Mouse (Mus musculus) CH12.LX (cell line): ENCODE measurements around the gene Nlrp3. TPM values are rescaled to one million over a fixed set of nuclear protein-coding genes. Genes with fewer than 3 reads are reported as not detected.
A peak's percentile ranks its signal among the peaks of the same experiment; 100 is the strongest.

Source experiments
- DNase-seq: peaks from one replicate; pipeline ENCODE4 v3.0.0-alpha.2; 2013; ENCODE audit errors: extremely low read depth
- H3K27ac ChIP-seq: 2 replicates; pipeline ENCODE4 v1.5.1; 2012; ENCODE audit warnings: low read depth, mild to moderate bottlenecking, control low read depth, moderate library complexity; ENCODE audit not compliant: insufficient read depth
- H3K27me3 ChIP-seq: replicated peaks from 2 replicates; pipeline ENCODE3; 2012; ENCODE audit warnings: inconsistent platforms
- H3K36me3 ChIP-seq, 2 experiments: replicated peaks in 1 of 2; 2 replicates each; pipeline versions ENCODE3 to v1.6.1; 2012; ENCODE audit warnings: inconsistent platforms in 1 of 2, low read length in 1 of 2, mild to moderate bottlenecking in 1 of 2, mixed read lengths in 1 of 2, moderate library complexity in 1 of 2; ENCODE audit not compliant: control insufficient read depth in 1 of 2, insufficient read depth in 1 of 2
- H3K4me1 ChIP-seq, 2 experiments: 2 replicates each; pipeline ENCODE4 v1.6.1; 2012; ENCODE audit warnings: inconsistent platforms in 1 of 2, moderate library complexity in 1 of 2; ENCODE audit not compliant: insufficient read depth in 2 of 2, control insufficient read depth in 1 of 2
- H3K4me2 ChIP-seq: 2 replicates; pipeline ENCODE4 v1.6.1; 2012; ENCODE audit warnings: low read depth, mild to moderate bottlenecking, control low read depth; ENCODE audit not compliant: poor library complexity, insufficient read depth, severe bottlenecking
- H3K4me3 ChIP-seq, 3 experiments: fragments of 150-350 bp in 1 of 3; sonication (generic) in 1 of 3; replicated peaks in 1 of 3; 2 replicates each; pipeline versions ENCODE3 to v1.5.1; 2011 to 2012; ENCODE audit warnings: low read depth in 2 of 3, low read length in 2 of 3, mild to moderate bottlenecking in 2 of 3, moderate library complexity in 2 of 3, control low read depth in 1 of 3, improper control_type of control experiment in 1 of 3, inconsistent platforms in 1 of 3, mixed read lengths in 1 of 3; ENCODE audit not compliant: poor library complexity in 1 of 3
- H3K79me2 ChIP-seq: replicated peaks from 2 replicates; pipeline ENCODE4 v1.6.1; 2012; ENCODE audit warnings: mild to moderate bottlenecking, moderate library complexity; ENCODE audit not compliant: control insufficient read depth, poor library complexity, insufficient read depth, severe bottlenecking; ENCODE audit errors: extremely low read depth
- H3K9ac ChIP-seq: 2 replicates; pipeline ENCODE4 v1.6.1; 2012; ENCODE audit warnings: low read depth, mild to moderate bottlenecking, control low read depth, moderate library complexity; ENCODE audit not compliant: insufficient read depth
- H3K9me3 ChIP-seq: replicated peaks from 2 replicates; pipeline ENCODE3; 2012; ENCODE audit warnings: low read length, inconsistent platforms, mixed read lengths
- BHLHE40 ChIP-seq: IDR thresholded peaks from 2 replicates; pipeline ENCODE4 v1.6.1; 2011; ENCODE audit warnings: mild to moderate bottlenecking, low read depth, low read length, improper control_type of control experiment
- CHD2 ChIP-seq: IDR thresholded peaks from 2 replicates; pipeline ENCODE4 v1.6.1; 2011; ENCODE audit warnings: low read length, improper control_type of control experiment
- CTCF ChIP-seq, 2 experiments: IDR thresholded peaks in 1 of 2; conservative IDR thresholded peaks in 1 of 2; 2 replicates each; pipeline ENCODE4 v1.5.1; 2011 to 2012; ENCODE audit warnings: low read depth in 2 of 2, low read length in 2 of 2, improper control_type of control experiment in 1 of 2, inconsistent platforms in 1 of 2, mild to moderate bottlenecking in 1 of 2, moderate library complexity in 1 of 2
- ETS1 ChIP-seq: conservative IDR thresholded peaks from 2 replicates; pipeline ENCODE4 v1.6.1; 2012; ENCODE audit warnings: low read depth, mild to moderate bottlenecking, inconsistent platforms, low read length, improper control_type of control experiment, moderate library complexity
- GABPA ChIP-seq: IDR thresholded peaks from 2 replicates; pipeline ENCODE4 v1.6.1; 2012; ENCODE audit warnings: low read depth, low read length, improper control_type of control experiment, inconsistent platforms; ENCODE audit not compliant: insufficient replicate concordance
- HCFC1 ChIP-seq: IDR thresholded peaks from 2 replicates; pipeline ENCODE4 v1.6.1; 2012; ENCODE audit warnings: low read depth, mild to moderate bottlenecking, inconsistent platforms, low read length, improper control_type of control experiment
- IRF4 ChIP-seq: IDR thresholded peaks from 2 replicates; pipeline ENCODE4 v1.6.1; 2014; ENCODE audit warnings: low read depth, mild to moderate bottlenecking, inconsistent platforms, low read length, improper control_type of control experiment
- KAT2A ChIP-seq: IDR thresholded peaks from 2 replicates; pipeline ENCODE4 v1.6.1; 2012; ENCODE audit warnings: low read length, improper control_type of control experiment, inconsistent platforms; ENCODE audit not compliant: insufficient replicate concordance
- MXI1 ChIP-seq: IDR thresholded peaks from 2 replicates; pipeline ENCODE4 v1.6.1; 2011; ENCODE audit warnings: mild to moderate bottlenecking, low read depth, low read length, improper control_type of control experiment
- MYC ChIP-seq: IDR thresholded peaks from 2 replicates; pipeline ENCODE4 v1.6.1; 2011; ENCODE audit warnings: low read depth, mild to moderate bottlenecking, improper control_type of control experiment, low read length
- NELFE ChIP-seq: IDR thresholded peaks from 2 replicates; pipeline ENCODE4 v1.6.1; 2011; ENCODE audit warnings: low read depth, low read length, improper control_type of control experiment
- NRF1 ChIP-seq: IDR thresholded peaks from 2 replicates; pipeline ENCODE4 v1.6.1; 2014; ENCODE audit warnings: low read depth, mild to moderate bottlenecking, inconsistent platforms, low read length, improper control_type of control experiment, moderate library complexity
- PAX5 ChIP-seq: IDR thresholded peaks from 2 replicates; pipeline ENCODE4 v1.6.1; 2012; ENCODE audit warnings: low read length, inconsistent platforms, mixed read lengths
- SIN3A ChIP-seq: IDR thresholded peaks from 2 replicates; pipeline ENCODE4 v1.6.1; 2012; ENCODE audit warnings: low read length, improper control_type of control experiment, inconsistent platforms
- SMC3 ChIP-seq: IDR thresholded peaks from 2 replicates; pipeline ENCODE4 v1.6.1; 2011; ENCODE audit warnings: low read depth, low read length, improper control_type of control experiment
- TCF12 ChIP-seq: IDR thresholded peaks from 2 replicates; pipeline ENCODE4 v1.6.1; 2014; ENCODE audit warnings: low read depth, mild to moderate bottlenecking, inconsistent platforms, low read length, improper control_type of control experiment
- UBTF ChIP-seq: IDR thresholded peaks from 2 replicates; pipeline ENCODE4 v1.6.1; 2012; ENCODE audit warnings: low read depth, mild to moderate bottlenecking, inconsistent platforms, low read length, improper control_type of control experiment, moderate library complexity
- USF2 ChIP-seq: conservative IDR thresholded peaks from 2 replicates; pipeline ENCODE4 v1.6.1; 2011; ENCODE audit warnings: low read depth, low read length, improper control_type of control experiment
- ZKSCAN1 ChIP-seq: IDR thresholded peaks from 2 replicates; pipeline ENCODE4 v1.6.1; 2012; ENCODE audit warnings: low read depth, inconsistent platforms, low read length, improper control_type of control experiment, borderline replicate concordance
- ZNF384 ChIP-seq: IDR thresholded peaks from 2 replicates; pipeline ENCODE4 v1.6.1; 2012; ENCODE audit warnings: low read depth, low read length, improper control_type of control experiment, inconsistent platforms
- dilution Hi-C: fragments of 300-500 bp; cut with MboI; formaldehyde crosslinking; loops from 2 replicates; pipeline ENCODE4 v1.14.3; 2020; ENCODE audit warnings: low sequenced_read_pairs; ENCODE audit not compliant: extremely low pct_unique_long_range_greater_than_20kb, extremely low pct_ligation_motif_present
- in situ Hi-C: fragments of 300-500 bp; cut with MboI; formaldehyde crosslinking; loops from 3 replicates; pipeline ENCODE4 v1.14.3; 2019; ENCODE audit warnings: low sequenced_read_pairs, low pct_ligation_motif_present, low pct_unique_long_range_greater_than_20kb, mixed read lengths
- polyA plus RNA-seq: library from polyadenylated mRNA; unstranded; fragments of >175 nt; gene quantifications from 2 replicates; pipeline ENCODE4 v1.2.1, GENCODE M21; 2012; ENCODE audit warnings: low read depth; ENCODE audit not compliant: insufficient read length
- total RNA-seq, 2 experiments: library from RNA; depleted of rRNA; stranded (reverse); fragments of 300-350 nt in 1 of 2; fragments of >200 nt in 1 of 2; gene quantifications; 2 replicates each; pipeline ENCODE4 v1.2.3; 2012 to 2014

Gene Nlrp3
- total and polyA plus RNA-seq, 3 experiments: 0.04 TPM; not detected in 2

DNA sequence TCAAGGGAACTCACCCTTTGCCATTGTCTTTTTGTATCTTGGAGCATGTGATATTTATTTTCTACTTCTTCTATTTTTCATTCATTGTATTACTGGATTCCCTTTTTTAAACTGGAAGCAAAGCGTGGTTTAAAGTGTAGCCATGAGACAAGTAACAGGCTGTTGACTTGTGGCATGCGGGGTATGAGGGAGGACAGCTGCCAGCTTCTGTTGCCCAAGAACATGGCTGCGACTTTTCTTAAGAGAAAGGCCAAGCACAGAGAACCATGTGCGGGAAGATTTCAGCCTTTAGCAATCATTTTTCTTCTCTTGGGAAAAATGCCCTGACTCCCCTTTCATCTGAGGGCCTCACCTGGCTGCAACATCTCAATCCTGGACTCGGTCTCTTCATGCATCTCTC, 70.3 kb downstream of the Nlrp3 start:
- H3K4me3 ChIP-seq: no peak overlapping the region
- no peaks in the 10 kb centered on the region for H3K9me3 ChIP-seq
- peaks cover 57% of the 10 kb centered on the region for H3K27me3 ChIP-seq
- no peak overlapping the region for H3K27ac ChIP-seq
- no peak overlapping the region for H3K9ac ChIP-seq
- dilution Hi-C loops (loop anchor here (25.0 kb wide), 1 partner anchor 176 kb away; the partner anchor contains the start of gene Pld6), in situ Hi-C loops (no loop called here)
- H3K4me2 ChIP-seq: no peak overlapping the region
- H3K4me1 ChIP-seq: no peaks in the 10 kb centered on the region
- no peak for TF ChIP-seq TCF12
- no peak for TF ChIP-seq USF2
- TF ChIP-seq UBTF: no peak
- TF ChIP-seq SMC3: no peak
- no peak for TF ChIP-seq GABPA
- TF ChIP-seq ZNF384: no peak
- TF ChIP-seq ZKSCAN1: no peak
- no peak for TF ChIP-seq SIN3A
- no peak for TF ChIP-seq KAT2A
- no peak for TF ChIP-seq NELFE
- no peak for TF ChIP-seq ETS1
- TF ChIP-seq PAX5: no peak
- no peak for TF ChIP-seq HCFC1
- no peak for TF ChIP-seq MXI1
- no peak for TF ChIP-seq BHLHE40
- no peak for TF ChIP-seq CHD2
- no peak for TF ChIP-seq MYC
- no peak for TF ChIP-seq IRF4
- H3K36me3 ChIP-seq: no peaks in the 10 kb centered on the region
- no peaks in the 10 kb centered on the region for H3K79me2 ChIP-seq
- DNase-seq: no peak

- Histone ChIP-seq H3K4me1 (no peaks in the 10 kb centered on the region), H3K79me2 (no peaks in the 10 kb centered on the region), H3K27me3 (peaks cover 64% of the 10 kb centered on the region), H3K27ac (no peak overlapping the region), H3K36me3 (no peaks in the 10 kb centered on the region), H3K9ac (no peak overlapping the region), H3K9me3 (no peaks in the 10 kb centered on the region), H3K4me2 (no peak overlapping the region), H3K4me3 (no peak overlapping the region)
- dilution Hi-C loops (loop anchor here (25.0 kb wide), 1 partner anchor 173 kb away; the partner anchor contains the start of gene Pld6), in situ Hi-C loops (no loop called here)
- peak in 1 of 2 experiments; percentile 6; a peak in 2 of 4 replicates for TF ChIP-seq CTCF (conservative IDR thresholded peaks at IDR 0.05 in 1 of 2, IDR thresholded peaks at IDR 0.05 in 1 of 2; ENCODE audit: low read depth in 2 of 2, low read length in 2 of 2)
- TF ChIP-seq PAX5: no peak
- TF ChIP-seq NRF1: peak; percentile 24; the same call in 1 of the 2 replicates
- DNase-seq: no peak
Measured at GRCm38 (mm10) chr11:59614120-59614519, 72.8 kb downstream of the Nlrp3 start.

Other genes starting within 250 kb of the Nlrp3 start
- not detected in 2 replicates for gene Wnt9a, start 234.6 kb upstream of the Nlrp3 start, total RNA-seq (2012; rRNA removed)
- gene Wnt9a, start 234.6 kb upstream of the Nlrp3 start, total RNA-seq (2014; rRNA removed): not detected in 2 replicates
- not detected in 2 replicates for gene Wnt9a, start 234.6 kb upstream of the Nlrp3 start, polyA plus RNA-seq
- not detected in 2 replicates for gene Prss38, start 165.9 kb upstream of the Nlrp3 start, total RNA-seq (2012; rRNA removed)
- not detected in 2 replicates for gene Prss38, start 165.9 kb upstream of the Nlrp3 start, total RNA-seq (2014; rRNA removed)
- not detected in 2 replicates for gene Prss38, start 165.9 kb upstream of the Nlrp3 start, polyA plus RNA-seq
- 10.2 and 14.0 TPM in 2 replicates for gene Jmjd4, start 91.5 kb upstream of the Nlrp3 start, total RNA-seq (2012; rRNA removed)
- 9.5 and 9.6 TPM in 2 replicates for gene Jmjd4, start 91.5 kb upstream of the Nlrp3 start, total RNA-seq (2014; rRNA removed)
- gene Jmjd4, start 91.5 kb upstream of the Nlrp3 start, polyA plus RNA-seq: 14.3 and 15.7 TPM in 2 replicates
- 81.8 and 101 TPM in 2 replicates for gene Snap47, start 90.4 kb upstream of the Nlrp3 start, total RNA-seq (2012; rRNA removed)
- 101 and 102 TPM in 2 replicates for gene Snap47, start 90.4 kb upstream of the Nlrp3 start, total RNA-seq (2014; rRNA removed)
- 93.9 and 95.9 TPM in 2 replicates for gene Snap47, start 90.4 kb upstream of the Nlrp3 start, polyA plus RNA-seq
- 4.1 and 4.9 TPM in 2 replicates for gene Zfp867, start 69.1 kb upstream of the Nlrp3 start, total RNA-seq (2012; rRNA removed)
- gene Zfp867, start 69.1 kb upstream of the Nlrp3 start, total RNA-seq (2014; rRNA removed): 7.1 and 7.2 TPM in 2 replicates
- 4.6 and 5.6 TPM in 2 replicates for gene Zfp867, start 69.1 kb upstream of the Nlrp3 start, polyA plus RNA-seq
- 30.6 and 49.9 TPM in 2 replicates for gene Zkscan17, start 14.8 kb upstream of the Nlrp3 start, total RNA-seq (2012; rRNA removed)
- gene Zkscan17, start 14.8 kb upstream of the Nlrp3 start, total RNA-seq (2014; rRNA removed): 8.9 and 9.8 TPM in 2 replicates
- 31.5 and 36.8 TPM in 2 replicates for gene Zkscan17, start 14.8 kb upstream of the Nlrp3 start, polyA plus RNA-seq
- gene Olfr222, start 34.7 kb downstream of the Nlrp3 start, total RNA-seq (2012; rRNA removed): not detected in 2 replicates
- not detected in 2 replicates for gene Olfr222, start 34.7 kb downstream of the Nlrp3 start, total RNA-seq (2014; rRNA removed)
- not detected in 2 replicates for gene Olfr222, start 34.7 kb downstream of the Nlrp3 start, polyA plus RNA-seq
- gene Olfr223, start 51.7 kb downstream of the Nlrp3 start, total RNA-seq (2012; rRNA removed): not detected in 2 replicates
- not detected in 2 replicates for gene Olfr223, start 51.7 kb downstream of the Nlrp3 start, total RNA-seq (2014; rRNA removed)
- not detected in 2 replicates for gene Olfr223, start 51.7 kb downstream of the Nlrp3 start, polyA plus RNA-seq
- 59.5 and 71.6 TPM in 2 replicates for gene Mprip, start 119.7 kb downstream of the Nlrp3 start, total RNA-seq (2012; rRNA removed)
- 45.6 and 50.6 TPM in 2 replicates for gene Mprip, start 119.7 kb downstream of the Nlrp3 start, total RNA-seq (2014; rRNA removed)
- 52.8 and 56.4 TPM in 2 replicates for gene Mprip, start 119.7 kb downstream of the Nlrp3 start, polyA plus RNA-seq
- gene Pld6, start 246.1 kb downstream of the Nlrp3 start, total RNA-seq (2012; rRNA removed): not detected in 2 replicates
- gene Pld6, start 246.1 kb downstream of the Nlrp3 start, total RNA-seq (2014; rRNA removed): not detected in 2 replicates
- not detected in 2 replicates for gene Pld6, start 246.1 kb downstream of the Nlrp3 start, polyA plus RNA-seq